Mouse (Mus musculus) liver, embryonic 18 days (tissue): Measurements from ENCODE around the gene Serpinb6d. TPM values are rescaled to one million over a fixed set of nuclear protein-coding genes. Genes with fewer than 3 reads are reported as not detected.

ENCODE experiments used
- polyA plus RNA-seq: library from polyadenylated mRNA; depleted of rRNA; stranded (reverse); fragments of >200 nt; gene quantifications from 2 replicates; pipeline ENCODE4 v1.2.3, GENCODE M21; 2012; rRNA removed

Serpinb6d gene
- not detected in 2 replicates for polyA plus RNA-seq

DNA sequence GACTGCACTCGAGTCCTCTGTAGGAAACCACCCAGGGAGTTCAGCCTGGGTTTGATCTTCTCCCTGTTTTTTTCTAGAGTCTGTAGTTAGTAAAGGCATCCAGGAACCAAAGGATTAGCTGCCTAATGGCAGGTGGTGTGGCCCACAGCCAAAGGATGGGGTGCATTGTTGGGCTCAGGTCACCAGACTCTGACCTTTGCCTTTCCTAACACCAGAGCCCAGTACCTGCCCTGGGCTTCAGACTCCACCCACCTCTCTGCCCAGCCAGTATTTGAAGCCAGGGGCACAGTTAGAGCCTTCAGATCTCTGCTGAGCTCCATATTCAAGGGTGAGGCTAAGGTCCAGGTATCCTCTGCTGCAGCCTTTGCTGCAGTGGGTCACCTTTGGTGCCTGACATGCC lies at the start of gene Serpinb6d:
Gene Serpinb6d (plus strand): TSS at position 301 of the 400 bp plus-strand sequence.

Other genes starting within 250 kb of the Serpinb6d start
- not detected in 2 replicates for gene Serpinb9g, start 176.6 kb upstream of the Serpinb6d start, polyA plus RNA-seq
- gene Serpinb6e, start 182.0 kb downstream of the Serpinb6d start, polyA plus RNA-seq = not detected in 2 replicates
- gene Serpinb6c, start 244.3 kb downstream of the Serpinb6d start, polyA plus RNA-seq = not detected in 2 replicates